Mouse (Mus musculus) WW6 (cell line): ENCODE measurements at regions not wholly inside any gene's neighbourhood (a gene's known extent, or its start where the extent isn't known, plus 50 kb on each side); places are given as distances from the start of the nearest gene placed in this dataset.
"Not testable (repeated sequence)": the region's sequence is repeated elsewhere in the genome, so short reads cannot be mapped to it uniquely, and the experiment has no call there.

Experiments used
- DNase-seq: peaks from one replicate; pipeline ENCODE4 v3.0.0-alpha.2; 2013; ENCODE audit warnings: low read depth, low spot score

DNA sequence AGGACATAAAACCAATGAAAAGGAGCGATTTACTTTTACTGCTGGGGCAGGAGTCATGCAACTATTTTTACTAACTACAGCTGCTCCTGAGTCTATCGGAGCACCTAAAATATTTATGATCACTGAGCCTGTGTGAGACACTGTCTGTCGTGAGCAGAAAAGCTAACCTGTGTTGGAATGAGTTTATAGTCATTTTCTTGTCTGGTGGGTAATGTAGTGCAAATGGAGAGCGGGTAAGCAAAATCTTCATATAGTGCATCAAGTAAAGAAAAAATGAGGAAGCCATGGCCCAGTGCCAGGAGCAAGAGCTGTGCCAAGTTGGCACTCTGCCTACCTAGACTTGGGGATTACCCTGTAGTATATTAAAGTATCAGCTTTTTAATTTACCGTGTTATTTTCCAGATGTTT lies 1363.1 kb upstream of the Got2 start:
- DNase-seq = no peak

DNA sequence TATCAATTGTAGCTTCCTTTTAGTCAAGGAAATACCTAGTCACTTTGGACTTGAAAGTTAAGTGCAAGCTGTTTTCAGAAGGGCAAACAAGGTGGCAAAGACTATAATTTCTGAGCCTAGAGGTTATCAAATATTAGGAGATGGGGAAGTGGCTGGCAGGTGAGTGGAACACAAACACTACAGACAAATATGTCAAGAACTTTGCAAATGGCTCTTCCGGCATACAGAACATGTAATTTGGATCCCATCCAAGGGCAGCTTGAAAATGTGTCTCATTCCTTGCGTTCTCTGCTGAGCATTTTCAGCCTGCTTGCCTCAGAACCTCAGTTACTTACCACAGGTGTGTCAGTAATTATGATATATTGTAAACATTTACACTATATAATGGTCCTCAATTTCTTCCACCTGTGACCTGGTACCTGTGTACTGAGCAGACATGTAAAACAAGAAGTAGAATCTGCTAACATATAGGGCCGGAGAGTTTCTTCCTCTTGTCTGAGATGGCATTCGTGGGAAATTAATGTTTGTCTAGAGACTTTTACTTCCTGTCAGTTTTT lies 1346.3 kb upstream of the Got2 start:
- DNase-seq = no peak

DNA sequence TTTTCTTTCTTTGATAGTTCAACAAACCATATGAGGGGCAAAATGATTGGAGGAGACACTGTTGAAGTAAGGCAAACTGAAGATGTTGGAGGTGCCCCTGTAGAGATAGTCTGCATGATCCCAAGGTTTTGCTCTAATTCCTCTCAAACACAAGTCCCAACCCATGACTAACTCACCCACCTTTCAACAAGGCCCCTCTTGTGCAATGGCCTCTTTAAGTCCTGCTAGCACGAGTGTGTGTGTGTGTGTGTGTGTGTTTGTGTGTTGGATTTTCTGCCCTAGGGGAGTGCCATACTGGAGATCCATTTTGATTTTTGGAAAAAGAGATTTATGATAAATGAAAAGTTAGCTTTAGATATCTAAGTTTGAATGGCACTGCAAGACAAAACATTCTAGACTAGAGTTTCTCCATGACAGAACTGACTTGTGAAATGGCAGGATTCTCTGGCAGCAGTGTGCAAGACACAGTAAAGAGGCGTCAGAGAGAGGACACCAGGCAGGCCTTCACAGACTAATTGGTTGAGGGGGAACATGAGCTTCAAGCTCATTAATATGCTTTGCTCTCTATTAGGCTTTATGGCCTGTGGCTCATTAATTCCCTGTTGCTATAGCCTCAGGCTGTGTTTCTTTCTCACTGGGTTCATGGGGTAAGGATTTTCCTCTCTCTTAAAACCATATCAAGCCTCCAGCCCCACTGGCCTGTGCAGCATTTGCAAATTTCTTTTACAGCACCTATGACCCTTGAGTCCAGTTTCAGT lies 1344.5 kb upstream of the Got2 start:
- no peak for DNase-seq

DNA sequence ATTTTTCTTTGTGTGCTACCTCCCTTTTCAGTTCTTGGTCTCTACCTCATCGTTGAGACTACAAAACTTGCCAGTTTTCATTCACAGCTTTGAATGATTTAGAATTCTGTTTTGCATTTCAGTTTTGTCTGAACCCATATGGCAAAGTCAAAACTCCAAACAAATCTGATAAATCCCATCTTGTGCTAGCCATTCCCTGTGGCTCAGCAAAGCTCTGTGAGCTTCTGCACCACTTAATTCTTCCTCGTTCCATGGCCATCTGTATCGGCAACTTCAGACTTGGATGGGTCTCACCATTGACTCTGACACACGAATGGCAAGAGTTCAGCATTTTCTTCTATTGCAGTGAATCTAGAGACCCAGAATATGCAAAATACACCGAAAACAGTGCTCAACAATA lies 1343.3 kb upstream of the Got2 start:
- DNase-seq = no peak

DNA sequence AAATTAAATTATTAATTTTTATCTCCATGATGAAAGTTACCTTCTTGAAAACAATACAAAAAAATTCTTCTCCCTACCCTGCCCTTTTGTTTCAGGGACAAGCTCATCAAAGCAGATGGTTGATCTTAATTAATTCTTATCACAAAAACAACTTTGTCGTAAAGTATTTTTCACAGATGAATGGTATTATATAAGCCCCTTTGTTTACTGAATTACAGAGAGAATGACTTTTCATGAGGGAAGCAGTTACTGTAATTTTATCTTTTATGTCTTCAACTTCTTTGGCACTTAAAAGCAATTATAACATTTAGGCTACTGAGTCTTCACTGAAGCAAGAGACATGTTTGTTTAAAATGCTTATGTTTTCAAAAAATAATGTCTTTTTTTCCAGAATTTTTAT lies 1303.5 kb upstream of the Got2 start:
- DNase-seq = no peak

DNA sequence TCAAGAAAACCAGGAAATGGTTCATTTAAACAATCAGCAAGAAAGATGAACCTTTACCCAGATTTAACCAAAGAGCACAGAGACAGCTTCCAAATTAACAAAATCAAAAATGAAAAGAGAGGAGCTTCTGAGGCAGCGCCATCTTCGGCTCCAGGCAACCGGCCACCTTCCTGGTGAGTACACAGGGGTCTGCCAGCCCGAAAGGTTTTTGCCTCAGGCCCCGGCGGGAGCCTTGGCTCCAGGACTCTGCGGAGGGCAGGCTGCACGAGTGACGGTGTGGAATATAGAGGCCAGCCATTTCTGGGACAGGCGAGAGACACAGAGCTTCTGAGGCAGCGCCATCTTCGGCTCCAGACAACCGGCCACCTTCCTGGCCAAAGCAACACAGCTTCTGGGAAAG lies 1295.5 kb upstream of the Got2 start:
- DNase-seq = not testable (repeated sequence)

DNA sequence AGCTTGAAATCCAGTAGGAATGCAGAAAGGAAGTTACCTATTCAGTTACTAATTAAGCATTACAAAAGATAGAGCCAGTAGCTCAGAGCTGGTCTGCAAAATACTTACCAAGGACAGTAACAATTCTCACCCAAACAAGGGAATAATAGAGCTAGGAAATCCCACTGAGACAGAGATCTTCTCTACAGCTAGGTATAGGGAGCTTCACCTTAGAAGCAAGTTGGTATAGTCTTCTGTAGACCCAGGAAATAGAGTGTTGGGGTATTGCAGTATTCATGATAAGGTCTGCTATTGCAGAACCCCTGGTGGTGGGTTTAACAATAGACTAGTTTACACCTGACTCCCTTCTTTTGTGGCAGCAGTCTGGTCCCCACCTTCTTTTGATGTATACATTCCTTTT lies 1294.1 kb upstream of the Got2 start:
- peak; percentile 18 for DNase-seq
